Mouse (Mus musculus): Measurements from ENCODE around the gene Slc44a5. TPM values are rescaled to one million over a fixed set of nuclear protein-coding genes. Genes with fewer than 3 reads are reported as not detected.

The Slc44a5 gene
- polyA plus RNA-seq, 1 experiment from 2014 or later, result 0.58 TPM

- H3K36me3 ChIP-seq, result no peaks in the 10 kb centered on the region
- no peak overlapping the region for H3K27ac ChIP-seq
- no peaks in the 10 kb centered on the region for H3K9me3 ChIP-seq (replicated peaks)
- ATAC-seq (replicated peaks; ENCODE audit: low FRiP score), result no peak
- WGBS, result 86% methylated on average over 10 of the region's 10 CpGs
- no peaks in the 10 kb centered on the region; the same call in 1 of the 2 replicates for H3K27me3 ChIP-seq
- H3K4me3 ChIP-seq (replicated peaks), result no peak overlapping the region
- no peak overlapping the region for H3K9ac ChIP-seq
- H3K4me1 ChIP-seq, result no peaks in the 10 kb centered on the region
- no peak overlapping the region for H3K4me2 ChIP-seq
Observed at GRCm38 (mm10) chr3:154075749-154076148, 102.5 kb downstream of the Slc44a5 start.

DNA sequence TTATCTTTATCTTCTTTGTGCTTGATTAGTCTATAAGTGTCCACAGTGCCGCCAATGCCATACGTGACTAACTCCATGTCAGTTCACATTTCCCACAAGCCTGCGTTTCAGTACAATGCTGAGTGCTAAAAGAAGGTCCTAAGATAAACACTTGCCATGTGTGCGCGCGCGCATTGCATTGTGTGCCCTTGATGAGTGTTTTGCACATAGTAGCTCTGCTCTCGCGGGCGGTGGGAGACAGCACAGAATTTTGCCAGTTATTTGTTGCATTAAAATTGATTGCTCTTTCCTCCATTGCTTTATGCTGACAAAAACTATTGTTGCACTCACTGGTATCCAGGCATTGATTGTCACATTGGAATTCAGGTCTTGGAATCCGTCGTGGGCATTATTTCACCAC, 108.5 kb downstream of the Slc44a5 start:
- 91% methylated on average over 12 of the region's 12 CpGs for WGBS
- no peak overlapping the region for H3K4me3 ChIP-seq (replicated peaks)

GRCm38 (mm10) chr3:154082241-154082640, 109.0 kb downstream of the Slc44a5 start:
- H3K36me3 ChIP-seq, result no peaks in the 10 kb centered on the region
- H3K9me3 ChIP-seq (replicated peaks), result no peaks in the 10 kb centered on the region
- H3K4me2 ChIP-seq, result no peak overlapping the region
- WGBS, result 38% methylated on average over 9 of the region's 9 CpGs
- H3K27me3 ChIP-seq, result peaks cover 7% of the 10 kb centered on the region; the same call in 1 of the 2 replicates
- no peak overlapping the region for H3K27ac ChIP-seq
- no peak for ATAC-seq (replicated peaks; ENCODE audit: low FRiP score)
- no peaks in the 10 kb centered on the region for H3K4me1 ChIP-seq
- no peak overlapping the region for H3K9ac ChIP-seq
- H3K4me3 ChIP-seq (replicated peaks), result no peak overlapping the region

More for the DNA sequence above, 108.5 kb downstream of the Slc44a5 start:
- no peak for ATAC-seq (replicated peaks; ENCODE audit: low FRiP score)
- H3K4me1 ChIP-seq, result no peaks in the 10 kb centered on the region
- H3K27ac ChIP-seq, result no peak overlapping the region
- H3K27me3 ChIP-seq, result peaks cover 7% of the 10 kb centered on the region; the same call in 1 of the 2 replicates
- H3K36me3 ChIP-seq, result no peaks in the 10 kb centered on the region
- no peak overlapping the region for H3K9ac ChIP-seq
- no peak overlapping the region for H3K4me2 ChIP-seq
- H3K9me3 ChIP-seq (replicated peaks), result no peaks in the 10 kb centered on the region

DNA sequence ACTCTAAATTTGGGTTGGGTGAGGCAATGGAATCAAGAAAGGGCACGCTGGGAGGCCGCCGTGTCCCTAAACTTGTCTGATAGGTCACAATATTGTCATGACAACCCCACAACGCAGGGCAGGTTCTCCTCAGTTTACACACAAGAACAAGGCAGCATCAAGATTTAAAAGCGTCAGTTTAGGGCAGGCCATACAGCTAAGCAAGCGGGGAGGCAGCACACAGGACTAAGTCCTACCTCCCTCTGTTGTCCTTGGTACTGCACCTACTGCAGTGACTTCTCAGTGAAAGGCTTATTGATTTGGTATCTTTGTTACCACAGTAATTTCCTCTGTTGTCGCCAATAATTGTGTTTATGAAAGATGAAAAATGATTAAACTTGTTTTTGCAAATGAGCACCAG, 109.7 kb downstream of the Slc44a5 start:
- WGBS, result 70% methylated on average over 7 of the region's 7 CpGs
- no peak for ATAC-seq (replicated peaks; ENCODE audit: low FRiP score)

GRCm38 (mm10) chr3:154089996-154090395, 116.8 kb downstream of the Slc44a5 start:
- no peak for ATAC-seq (replicated peaks; ENCODE audit: low FRiP score)
- H3K4me1 ChIP-seq, result peaks cover 11% of the 10 kb centered on the region; the same call in 1 of the 2 replicates
- no peak overlapping the region for H3K27ac ChIP-seq
- no peak overlapping the region for H3K4me3 ChIP-seq (replicated peaks)
- no peaks in the 10 kb centered on the region for H3K36me3 ChIP-seq
- no peak overlapping the region for H3K4me2 ChIP-seq
- no peak overlapping the region for H3K9ac ChIP-seq
- no peaks in the 10 kb centered on the region for H3K9me3 ChIP-seq (replicated peaks)
- no peaks in the 10 kb centered on the region for H3K27me3 ChIP-seq
- 68% methylated on average over 5 of the region's 5 CpGs for WGBS

More for the DNA sequence above, 109.7 kb downstream of the Slc44a5 start:
- H3K4me3 ChIP-seq (replicated peaks), result no peak overlapping the region
- H3K36me3 ChIP-seq, result no peaks in the 10 kb centered on the region
- peaks cover 7% of the 10 kb centered on the region; the same call in 1 of the 2 replicates for H3K27me3 ChIP-seq
- H3K4me2 ChIP-seq, result no peak overlapping the region
- H3K4me1 ChIP-seq, result no peaks in the 10 kb centered on the region
- H3K9ac ChIP-seq, result no peak overlapping the region
- H3K9me3 ChIP-seq (replicated peaks), result no peaks in the 10 kb centered on the region
- no peak overlapping the region for H3K27ac ChIP-seq

DNA sequence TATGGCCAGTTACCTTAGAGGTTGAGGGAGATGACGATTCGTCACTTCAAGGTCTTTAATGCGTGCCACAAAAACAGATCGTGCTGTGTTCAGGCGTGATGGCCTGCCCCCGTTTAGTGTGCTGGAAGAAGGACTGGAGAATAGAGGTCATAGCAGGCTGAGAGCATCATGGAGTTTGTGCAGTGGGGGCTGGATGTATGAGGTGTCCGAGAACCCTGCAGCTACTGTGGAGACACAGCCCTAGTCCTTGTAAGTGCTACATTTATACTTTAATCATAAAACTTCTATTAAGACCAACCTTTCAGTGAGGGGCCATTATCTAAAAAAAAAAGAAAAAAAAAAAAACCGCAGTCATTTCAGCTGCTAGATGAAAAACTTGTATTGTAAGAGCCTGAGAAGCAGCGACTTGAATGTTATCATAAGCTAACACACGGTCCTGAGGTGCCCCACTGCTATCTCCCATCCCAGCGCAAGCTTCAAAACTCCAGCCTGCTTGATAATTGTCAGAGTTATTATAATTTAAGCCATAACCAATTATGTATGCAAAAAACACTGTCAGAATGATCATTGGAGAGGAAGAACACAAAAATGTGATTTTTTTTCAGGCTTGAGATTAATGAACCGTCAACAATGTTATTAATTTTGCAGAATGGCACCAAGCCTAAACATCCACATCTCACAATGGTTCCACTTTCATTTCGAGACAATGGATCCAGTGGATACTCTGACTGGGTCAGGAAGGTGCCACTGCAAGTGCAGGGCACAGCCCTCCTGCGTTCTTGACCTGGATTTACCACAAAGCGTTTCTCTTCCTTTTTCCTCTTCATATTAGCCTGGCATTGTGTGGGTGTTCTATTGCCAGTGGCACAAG, 118.5 kb downstream of the Slc44a5 start:
- WGBS, result 55% methylated on average over 15 of the region's 15 CpGs
- no peaks in the 10 kb centered on the region for H3K27me3 ChIP-seq
- no peaks in the 10 kb centered on the region for H3K36me3 ChIP-seq
- H3K4me3 ChIP-seq (replicated peaks), result no peak overlapping the region
- H3K27ac ChIP-seq, result no peak overlapping the region
- no peaks in the 10 kb centered on the region for H3K9me3 ChIP-seq (replicated peaks)
- H3K9ac ChIP-seq, result no peak overlapping the region
- no peak for ATAC-seq (replicated peaks; ENCODE audit: low FRiP score)
- H3K4me1 ChIP-seq, result peaks cover 11% of the 10 kb centered on the region; the same call in 1 of the 2 replicates
- H3K4me2 ChIP-seq, result no peak overlapping the region

DNA sequence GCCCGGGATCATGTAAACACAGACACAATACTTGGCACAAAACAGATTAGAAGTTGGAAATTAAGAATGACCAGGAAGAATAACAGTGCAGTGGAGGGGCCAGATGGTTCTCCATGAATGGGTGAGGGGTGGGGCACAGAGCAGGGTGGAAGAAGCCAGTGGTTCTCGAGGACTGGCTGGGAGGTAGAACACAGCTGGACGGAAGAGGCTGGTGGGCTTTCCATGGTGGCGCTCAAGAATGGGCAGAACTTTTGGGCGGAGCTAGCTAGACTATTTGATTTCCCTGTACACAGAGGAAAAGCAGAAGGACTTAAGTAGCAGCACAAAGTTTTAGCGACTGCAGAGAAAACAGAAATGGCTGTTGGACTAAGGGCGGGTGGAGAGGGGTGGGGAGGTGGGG, 119.2 kb downstream of the Slc44a5 start:
- Histone ChIP-seq H3K27ac (no peak overlapping the region), H3K27me3 (no peaks in the 10 kb centered on the region), H3K4me1 (peaks cover 11% of the 10 kb centered on the region; the same call in 1 of the 2 replicates), H3K9ac (no peak overlapping the region), H3K36me3 (no peaks in the 10 kb centered on the region), H3K9me3 (replicated peaks) (no peaks in the 10 kb centered on the region), H3K4me2 (no peak overlapping the region), H3K4me3 (replicated peaks) (no peak overlapping the region)
- WGBS, result 60% methylated on average over 7 of the region's 7 CpGs
- ATAC-seq (replicated peaks; ENCODE audit: low FRiP score), result no peak; the same call in 1 of the 2 replicates

GRCm38 (mm10) chr3:154093745-154094322, 120.6 kb downstream of the Slc44a5 start:
- H3K9ac ChIP-seq, result no peak overlapping the region
- H3K4me3 ChIP-seq (replicated peaks), result no peak overlapping the region
- peak; percentile 81 for ATAC-seq (replicated peaks; ENCODE audit: low FRiP score)
- H3K4me2 ChIP-seq, result no peak overlapping the region
- H3K9me3 ChIP-seq (replicated peaks), result no peaks in the 10 kb centered on the region; the same call in 1 of the 2 replicates
- 39% methylated on average over 8 of the region's 8 CpGs for WGBS
- no peak overlapping the region for H3K27ac ChIP-seq
- H3K27me3 ChIP-seq, result no peaks in the 10 kb centered on the region
- peaks cover 11% of the 10 kb centered on the region; the same call in 1 of the 2 replicates for H3K4me1 ChIP-seq
- H3K36me3 ChIP-seq, result no peaks in the 10 kb centered on the region

DNA sequence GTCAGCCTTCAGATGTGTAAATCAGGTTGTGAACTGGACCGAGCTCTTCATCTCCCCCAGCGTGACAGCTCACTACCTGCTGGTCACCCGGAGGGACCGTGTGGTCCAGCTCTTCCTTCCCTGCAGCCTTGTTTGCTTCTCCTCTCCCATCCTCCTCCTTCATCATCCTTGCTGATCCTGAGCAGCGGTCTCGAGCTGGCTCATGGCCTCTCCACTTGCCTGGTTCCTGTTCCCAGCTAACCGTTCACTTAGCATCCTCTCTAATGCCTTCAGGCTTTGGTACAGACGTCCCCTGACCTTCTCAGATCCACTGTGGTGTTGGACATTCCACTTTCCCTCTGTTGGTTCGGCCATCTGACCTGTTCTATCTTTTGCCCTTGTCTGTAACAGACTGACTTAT, 128.4 kb downstream of the Slc44a5 start:
- Histone ChIP-seq H3K4me2 (no peak overlapping the region), H3K36me3 (no peaks in the 10 kb centered on the region), H3K4me3 (replicated peaks) (no peak overlapping the region), H3K9me3 (replicated peaks) (no peaks in the 10 kb centered on the region; the same call in 1 of the 2 replicates), H3K9ac (no peak overlapping the region), H3K27ac (no peak overlapping the region), H3K4me1 (no peaks in the 10 kb centered on the region), H3K27me3 (no peaks in the 10 kb centered on the region)
- no peak for ATAC-seq (replicated peaks; ENCODE audit: low FRiP score)
- 81% methylated on average over 9 of the region's 9 CpGs for WGBS

DNA sequence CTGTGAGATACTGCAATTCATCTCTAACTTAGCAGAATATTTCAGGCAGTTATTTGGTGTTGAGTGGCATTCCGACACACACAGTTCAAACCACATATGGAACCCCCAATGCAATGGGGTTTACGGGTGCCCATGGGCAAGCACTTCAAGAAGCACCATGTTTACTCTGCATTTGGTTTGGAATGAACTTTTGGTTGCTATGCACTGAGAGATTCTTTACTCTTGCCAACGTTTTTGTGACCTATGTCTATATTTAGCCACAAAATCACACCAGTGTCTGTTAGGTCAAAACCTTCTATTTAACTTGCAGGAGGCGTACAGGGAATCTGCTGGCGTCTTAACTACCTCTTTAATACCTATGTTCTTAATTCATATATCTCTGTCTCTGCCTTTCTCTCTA, 137.3 kb downstream of the Slc44a5 start:
- no peaks in the 10 kb centered on the region for H3K36me3 ChIP-seq
- no peak overlapping the region for H3K4me2 ChIP-seq
- no peak overlapping the region for H3K27ac ChIP-seq
- no peak overlapping the region for H3K4me3 ChIP-seq (replicated peaks)
- H3K4me1 ChIP-seq, result no peaks in the 10 kb centered on the region
- no peak overlapping the region for H3K9ac ChIP-seq
- ATAC-seq (replicated peaks; ENCODE audit: low FRiP score), result no peak
- H3K9me3 ChIP-seq (replicated peaks), result no peaks in the 10 kb centered on the region
- WGBS, result 77% methylated on average over 5 of the region's 5 CpGs
- no peaks in the 10 kb centered on the region for H3K27me3 ChIP-seq

DNA sequence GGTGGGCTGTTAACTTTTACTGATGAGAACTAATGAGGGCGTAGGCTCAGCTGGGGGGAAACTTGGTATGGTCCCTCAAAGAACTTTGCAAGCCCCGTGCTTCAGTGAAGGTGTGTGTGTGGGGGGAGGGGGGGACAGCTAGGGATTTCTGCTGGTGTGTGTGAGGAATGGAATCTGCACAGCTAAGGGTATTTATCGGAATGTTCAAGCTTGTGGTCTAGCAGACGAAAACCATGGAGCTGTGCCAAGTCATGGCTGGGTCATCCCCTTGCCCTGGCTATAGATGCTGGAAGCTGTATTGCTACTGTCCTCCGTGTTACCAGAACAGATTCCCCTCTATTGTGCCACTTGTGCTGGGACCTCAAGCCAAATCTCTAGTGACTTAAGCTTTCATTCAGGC, 138.0 kb downstream of the Slc44a5 start:
- no peak overlapping the region for H3K27ac ChIP-seq
- H3K4me1 ChIP-seq, result no peaks in the 10 kb centered on the region
- no peak overlapping the region for H3K4me3 ChIP-seq (replicated peaks)
- no peak for ATAC-seq (replicated peaks; ENCODE audit: low FRiP score)
- H3K9me3 ChIP-seq (replicated peaks), result no peaks in the 10 kb centered on the region
- no peak overlapping the region for H3K9ac ChIP-seq
- H3K4me2 ChIP-seq, result no peak overlapping the region
- no peaks in the 10 kb centered on the region for H3K36me3 ChIP-seq
- no peaks in the 10 kb centered on the region for H3K27me3 ChIP-seq
- WGBS, result 50% methylated on average over 5 of the region's 5 CpGs

DNA sequence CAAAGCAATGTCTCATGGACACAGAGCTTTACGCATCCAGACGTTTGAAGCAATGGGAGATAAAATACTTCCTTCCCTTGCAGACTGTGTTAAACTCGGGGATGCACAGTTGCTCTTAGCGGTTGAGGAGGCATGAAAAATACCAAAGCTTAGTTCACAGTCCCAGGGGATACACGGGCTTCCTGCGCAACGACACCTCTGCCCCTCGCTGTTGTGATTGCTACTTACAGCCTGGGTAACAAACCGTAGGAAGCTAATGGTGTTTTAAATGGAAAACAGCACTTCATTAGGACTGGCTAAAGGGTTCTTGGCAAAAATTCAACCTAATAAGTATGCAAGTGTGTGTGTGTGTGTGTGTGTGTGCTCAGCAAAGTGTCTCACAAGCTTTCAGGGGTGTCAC, 141.8 kb downstream of the Slc44a5 start:
- no peak overlapping the region for H3K27ac ChIP-seq
- ATAC-seq (replicated peaks; ENCODE audit: low FRiP score), result no peak
- no peaks in the 10 kb centered on the region for H3K9me3 ChIP-seq (replicated peaks)
- H3K36me3 ChIP-seq, result no peaks in the 10 kb centered on the region
- H3K27me3 ChIP-seq, result no peaks in the 10 kb centered on the region
- H3K4me1 ChIP-seq, result no peaks in the 10 kb centered on the region
- WGBS, result 72% methylated on average over 9 of the region's 9 CpGs
- H3K4me2 ChIP-seq, result no peak overlapping the region
- no peak overlapping the region for H3K9ac ChIP-seq
- H3K4me3 ChIP-seq (replicated peaks), result no peak overlapping the region
